In genomic region chr5:116592801-116593430, GRCm38 (mm10) we compare ENCODE assay signal across 8 mouse cellular contexts. TPM values are rescaled to one million over a fixed set of nuclear protein-coding genes. Genes with fewer than 3 reads are reported as not detected.
DNase-seq lines count a peak whose midpoint lies in the region; ATAC-seq and TF ChIP-seq lines count a peak whose summit lies in the region.

No protein-coding gene starts in this region.

- no peaks in the 10 kb centered on the region for H3K27me3 ChIP-seq in thymus, adult 2 months (ENCODE audit: control insufficient read depth, insufficient read depth, low read length)
- H3K27me3 ChIP-seq in forebrain, embryonic 14.5 days (replicated peaks; ENCODE audit: control insufficient read depth, insufficient read depth, low read length) = no peaks in the 10 kb centered on the region
- H3K27me3 ChIP-seq in intestine, postnatal 0 days (replicated peaks; ENCODE audit: control insufficient read depth, insufficient read depth, low read length) = peaks cover 29% of the 10 kb centered on the region
- no peaks in the 10 kb centered on the region for H3K27me3 ChIP-seq in neural tube, embryonic 15.5 days (replicated peaks)

- H3K27ac ChIP-seq in thymus, adult 2 months (ENCODE audit: control insufficient read depth, insufficient read depth, low read length) = no peak overlapping the region
- H3K27ac ChIP-seq in forebrain, embryonic 14.5 days (ENCODE audit: low read depth, low read length) = peak overlapping the region; percentile 97
- no peak overlapping the region for H3K27ac ChIP-seq in intestine, postnatal 0 days (ENCODE audit: low read depth, low read length)
- H3K27ac ChIP-seq in neural tube, embryonic 15.5 days (replicated peaks) = peak overlapping the region; percentile 92

- 6% methylated on average over 12 of the region's 12 CpGs for WGBS in thymus, adult 2 months
- 0% methylated on average over 12 of the region's 12 CpGs for WGBS in forebrain, embryonic 14.5 days
- 5% methylated on average over 12 of the region's 12 CpGs for WGBS in intestine, postnatal 0 days
- WGBS in neural tube, embryonic 15.5 days = under 1% methylated on average over 12 of the region's 12 CpGs

- peak; percentile 11 for DNase-seq in adrenal gland, adult 8-10 months
- no peak for DNase-seq in adrenal gland, adult 2 months
- peak; percentile 9 for DNase-seq in thymus, postnatal 0 days (ENCODE audit: low spot score)
- DNase-seq in thymus, adult 2 months = no peak
- DNase-seq in forebrain, embryonic 14.5 days (ENCODE audit: low spot score) = peak; percentile 90
- no peak for DNase-seq in testis, postnatal 14 days (ENCODE audit: low spot score)

- peak overlapping the region; percentile 88; the same call in 1 of the 2 replicates for H3K9ac ChIP-seq in forebrain, embryonic 14.5 days (ENCODE audit: low read length)
- no peak overlapping the region for H3K9ac ChIP-seq in intestine, postnatal 0 days (ENCODE audit: low read depth, low read length)
- H3K9ac ChIP-seq in neural tube, embryonic 15.5 days (replicated peaks) = peak overlapping the region; percentile 78

- H3K4me3 ChIP-seq in thymus, adult 2 months (ENCODE audit: control insufficient read depth, insufficient read depth, low read length) = no peak overlapping the region
- H3K4me3 ChIP-seq in forebrain, embryonic 14.5 days (ENCODE audit: low read depth, low read length) = peak overlapping the region; percentile 53
- no peak overlapping the region for H3K4me3 ChIP-seq in intestine, postnatal 0 days (ENCODE audit: low read depth, low read length)
- peak overlapping the region; percentile 71 for H3K4me3 ChIP-seq in neural tube, embryonic 15.5 days (replicated peaks)

- no peak for TF ChIP-seq CTCF in thymus, adult 2 months (IDR thresholded peaks at IDR 0.05; ENCODE audit: borderline replicate concordance, control insufficient read depth, extremely low read depth, insufficient read depth, low read length, poor library complexity)
- peak; percentile 78 for TF ChIP-seq CTCF in intestine, postnatal 0 days (IDR thresholded peaks at IDR 0.05; ENCODE audit: low read depth)

- H3K36me3 ChIP-seq in thymus, adult 2 months (ENCODE audit: control insufficient read depth, insufficient read depth, low read length) = no peaks in the 10 kb centered on the region
- no peaks in the 10 kb centered on the region for H3K36me3 ChIP-seq in forebrain, embryonic 14.5 days (ENCODE audit: control insufficient read depth, insufficient read depth, low read length)
- no peaks in the 10 kb centered on the region for H3K36me3 ChIP-seq in intestine, postnatal 0 days (ENCODE audit: control insufficient read depth, insufficient read depth)
- no peaks in the 10 kb centered on the region for H3K36me3 ChIP-seq in neural tube, embryonic 15.5 days

- no peaks in the 10 kb centered on the region for H3K9me3 ChIP-seq in forebrain, embryonic 14.5 days (replicated peaks; ENCODE audit: control insufficient read depth, low read length)
- no peaks in the 10 kb centered on the region for H3K9me3 ChIP-seq in intestine, postnatal 0 days (ENCODE audit: control insufficient read depth)
- H3K9me3 ChIP-seq in neural tube, embryonic 15.5 days (replicated peaks) = no peaks in the 10 kb centered on the region

- no peak for TF ChIP-seq POLR2A in thymus, adult 2 months (IDR thresholded peaks at IDR 0.05; ENCODE audit: control insufficient read depth, extremely low read depth, insufficient read depth, low read length, poor library complexity)

- H3K4me2 ChIP-seq in forebrain, embryonic 14.5 days (ENCODE audit: low read length) = peak overlapping the region; percentile 86
- H3K4me2 ChIP-seq in intestine, postnatal 0 days (replicated peaks; ENCODE audit: low read depth) = no peak overlapping the region
- peak overlapping the region; percentile 77 for H3K4me2 ChIP-seq in neural tube, embryonic 15.5 days

- H3K4me1 ChIP-seq in thymus, adult 2 months (replicated peaks; ENCODE audit: control insufficient read depth, insufficient read depth, low read length) = no peaks in the 10 kb centered on the region
- H3K4me1 ChIP-seq in forebrain, embryonic 14.5 days (ENCODE audit: control insufficient read depth, insufficient read depth, low read length) = peaks cover 10% of the 10 kb centered on the region; the same call in 1 of the 2 replicates
- H3K4me1 ChIP-seq in intestine, postnatal 0 days (replicated peaks; ENCODE audit: control insufficient read depth, insufficient read depth, low read length) = no peaks in the 10 kb centered on the region
- H3K4me1 ChIP-seq in neural tube, embryonic 15.5 days = peaks cover 31% of the 10 kb centered on the region

- peak; percentile 57 for ATAC-seq in forebrain, embryonic 14.5 days
- ATAC-seq in intestine, postnatal 0 days = no peak
- peak; percentile 48 for ATAC-seq in neural tube, embryonic 15.5 days (ENCODE audit: low FRiP score)

RNA-seq across cellular contexts. Expression of gene Srrm4, which starts 1.3 kb away (rescaled TPM):
- total RNA-seq in adrenal gland, adult 8-10 months (2022) = 1 to 10 TPM; 1.3 to 2.7 (median 2.3) TPM
- total RNA-seq in adrenal gland, adult 2 months (2021) = 1 to 10 TPM; 1.1 to 1.4 TPM
- polyA plus RNA-seq in adrenal gland, adult 2 months (2012; rRNA removed) = 1.2 and 1.9 TPM in 2 replicates
- polyA plus RNA-seq in thymus, postnatal 0 days (2015; fragmentation: Nextera tagmentation; extraction: Ambion mirVana) = 0.12 TPM in 1 of 2 replicates, not detected in the other
- polyA plus RNA-seq in thymus, adult 2 months (2012; rRNA removed) = 0.04 and 0.67 TPM in 2 replicates
- 20.0 and 28.8 TPM in 2 replicates for polyA plus RNA-seq in forebrain, embryonic 14.5 days (2014; fragmentation: Nextera tagmentation; extraction: Ambion mirVana)
- 0.52 and 0.77 TPM in 2 replicates for polyA plus RNA-seq in intestine, postnatal 0 days (2015; fragmentation: Nextera tagmentation; extraction: Ambion mirVana)
- 12.3 and 15.6 TPM in 2 replicates for polyA plus RNA-seq in neural tube, embryonic 15.5 days (2015; fragmentation: Nextera tagmentation; extraction: Ambion mirVana)

Comparison
In these comparisons a context has a peak if more than half of its experiments do, and no peak if none do; other contexts are left out.
1. DNase-seq: peak in adrenal gland, adult 8-10 months (single experiment), thymus, postnatal 0 days (single experiment) and forebrain, embryonic 14.5 days (single experiment); none in adrenal gland, adult 2 months (single experiment), thymus, adult 2 months (single experiment) and testis, postnatal 14 days (single experiment).
2. H3K27ac ChIP-seq: peak in forebrain, embryonic 14.5 days (single experiment) and neural tube, embryonic 15.5 days (single experiment); none in thymus, adult 2 months (single experiment) and intestine, postnatal 0 days (single experiment).
3. H3K4me3 ChIP-seq: peak in forebrain, embryonic 14.5 days (single experiment) and neural tube, embryonic 15.5 days (single experiment); none in thymus, adult 2 months (single experiment) and intestine, postnatal 0 days (single experiment).